In the genomic region with DNA sequence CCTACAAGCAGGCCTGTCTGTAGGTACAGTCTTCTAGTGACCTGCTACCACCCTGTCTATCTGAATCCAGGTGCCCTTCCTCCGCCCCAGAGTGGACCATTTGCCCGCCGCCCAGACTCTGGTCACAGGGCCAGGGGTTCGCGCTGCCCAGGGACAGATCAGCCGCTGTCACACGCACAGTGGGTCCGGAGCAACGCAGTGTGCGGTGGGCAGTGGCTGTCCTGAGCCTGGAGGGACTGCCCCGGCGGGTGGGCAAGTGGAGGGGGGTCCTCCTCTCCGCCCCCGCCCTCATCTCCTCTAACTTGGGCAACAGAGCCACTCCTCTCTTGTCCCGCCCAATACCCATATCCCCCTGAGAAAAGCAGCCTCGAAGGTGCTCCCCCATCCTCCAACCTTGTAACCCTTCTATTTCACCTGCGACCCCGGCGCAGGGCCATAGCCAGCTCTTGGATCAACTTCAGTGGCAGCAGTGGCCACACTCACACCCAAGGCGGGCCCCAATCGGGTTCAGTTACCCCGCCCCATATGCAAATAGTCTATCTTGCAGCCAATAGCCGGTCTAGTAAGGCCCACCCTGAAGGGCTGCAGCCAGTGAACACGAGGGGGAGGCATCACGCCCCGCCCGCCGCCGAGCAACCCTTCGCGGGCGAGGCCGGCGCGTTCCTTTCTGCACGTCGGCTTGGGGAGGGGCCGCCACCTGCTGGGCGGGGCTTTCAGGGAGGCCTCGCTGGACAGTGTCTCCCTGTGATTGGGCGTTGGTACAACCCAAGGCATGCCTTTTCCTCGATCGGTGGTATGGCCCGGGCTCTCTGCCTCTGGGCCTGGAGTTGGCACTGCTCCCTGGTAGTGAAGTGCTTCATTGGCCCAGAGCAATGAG, we compare ENCODE assay signal across 8 mouse cellular contexts. TPM values are rescaled to one million over a fixed set of nuclear protein-coding genes. Genes with fewer than 3 reads are reported as not detected.
DNase-seq lines count a peak whose midpoint lies in the region; ATAC-seq and TF ChIP-seq lines count a peak whose summit lies in the region.

No protein-coding gene starts in this region.

- peak; percentile 98 for ATAC-seq in G1E (ENCODE audit: extremely low read depth, insufficient number of reproducible peaks, low FRiP score, poor library complexity, severe bottlenecking)
- peak; percentile 99 for ATAC-seq in forebrain, postnatal 0 days
- ATAC-seq in lung, embryonic 15.5 days (ENCODE audit: borderline replicate concordance, extremely low read depth, low FRiP score, low TSS enrichment): peak; percentile 95

- H3K4me2 ChIP-seq in forebrain, postnatal 0 days (ENCODE audit: low read depth): peak overlapping the region; percentile 71
- peak overlapping the region; percentile 89 for H3K4me2 ChIP-seq in lung, embryonic 15.5 days

- peak overlapping the region; percentile 53 for H3K9ac ChIP-seq in forebrain, postnatal 0 days
- peak overlapping the region; percentile 58 for H3K9ac ChIP-seq in lung, embryonic 15.5 days

- no peak overlapping the region for H3K27ac ChIP-seq in forebrain, postnatal 0 days (ENCODE audit: low read depth, low read length)
- peak overlapping the region; percentile 83 for H3K27ac ChIP-seq in lung, embryonic 15.5 days

- no peaks in the 10 kb centered on the region for H3K9me3 ChIP-seq in G1E (replicated peaks)
- no peaks in the 10 kb centered on the region for H3K9me3 ChIP-seq in forebrain, postnatal 0 days (ENCODE audit: low read length)
- H3K9me3 ChIP-seq in lung, embryonic 15.5 days: no peaks in the 10 kb centered on the region

- peaks cover 63% of the 10 kb centered on the region for H3K4me1 ChIP-seq in G1E (ENCODE audit: insufficient read depth, low read depth, low read length)
- H3K4me1 ChIP-seq in forebrain, postnatal 0 days (ENCODE audit: insufficient read depth): peaks cover 5% of the 10 kb centered on the region; the same call in 1 of the 2 replicates
- peaks cover 28% of the 10 kb centered on the region for H3K4me1 ChIP-seq in lung, embryonic 15.5 days

- peak overlapping the region; percentile 99 for H3K4me3 ChIP-seq in G1E (ENCODE audit: low read depth, low read length)
- peak overlapping the region; percentile 42 for H3K4me3 ChIP-seq in forebrain, postnatal 0 days (ENCODE audit: low read depth, low read length)
- H3K4me3 ChIP-seq in lung, embryonic 15.5 days: peak overlapping the region; percentile 53

- TF ChIP-seq CTCF in G1E (IDR thresholded peaks at IDR 0.05; ENCODE audit: low read depth, low read length): no peak
- TF ChIP-seq CTCF in forebrain, postnatal 0 days (IDR thresholded peaks at IDR 0.05; ENCODE audit: low read depth): peak; percentile 38

- H3K36me3 ChIP-seq in G1E (replicated peaks): peaks cover 46% of the 10 kb centered on the region
- no peaks in the 10 kb centered on the region; the same call in 1 of the 2 replicates for H3K36me3 ChIP-seq in forebrain, postnatal 0 days (ENCODE audit: insufficient read depth)
- H3K36me3 ChIP-seq in lung, embryonic 15.5 days: no peaks in the 10 kb centered on the region

- 3% methylated on average over 44 of the region's 44 CpGs for WGBS in forebrain, postnatal 0 days
- WGBS in lung, embryonic 15.5 days: 5% methylated on average over 44 of the region's 44 CpGs

- peak; percentile 95 for DNase-seq in G1E (ENCODE audit: low spot score)
- peak; percentile 86 to 92 for DNase-seq in cerebellum, adult 18-20 months
- peak; percentile 95 for DNase-seq in forebrain, postnatal 0 days
- peak; percentile 98 for DNase-seq in heart, postnatal 4 days
- peak; percentile 92 to 94 for DNase-seq in layer of hippocampus, adult 8-10 months (ENCODE audit: low spot score in 2 of 2)
- DNase-seq in ovary, adult 18-20 months (ENCODE audit: low spot score): peak; percentile 98
- peak; percentile 96 for DNase-seq in thymus, postnatal 0 days (ENCODE audit: low spot score)

- no peaks in the 10 kb centered on the region for H3K27me3 ChIP-seq in G1E (ENCODE audit: insufficient read depth, low read length)
- no peaks in the 10 kb centered on the region for H3K27me3 ChIP-seq in forebrain, postnatal 0 days (ENCODE audit: insufficient read depth, low read length)
- H3K27me3 ChIP-seq in lung, embryonic 15.5 days: no peaks in the 10 kb centered on the region

RNA-seq across cellular contexts. Expression of a gene that starts 5.8 kb away (rescaled TPM):
- 15.6 and 51.8 TPM in 2 replicates for total RNA-seq in G1E (2014; fragmentation: Nextera tagmentation)
- 4.9 and 8.9 TPM in 2 replicates for total RNA-seq in G1E (2017)
- 14.1 and 16.8 TPM in 2 replicates for polyA plus RNA-seq in G1E (2012)
- total RNA-seq in forebrain, postnatal 0 days (2014; rRNA removed): 13.3 and 15.8 TPM in 2 replicates
- 15.6 and 19.1 TPM in 2 replicates for polyA plus RNA-seq in forebrain, postnatal 0 days (2015; fragmentation: Nextera tagmentation; extraction: Ambion mirVana)
- 1 to 10 TPM; 4.1 to 6.1 TPM for total RNA-seq in heart, postnatal 4 days (2021)
- total RNA-seq in layer of hippocampus, adult 8-10 months (2022): 1 to 10 TPM in 2 of 4 experiments, under 1 TPM in 2; 0.71 to 2.0 (median 1.00) TPM
- 59.7 and 62.6 TPM in 2 replicates for polyA plus RNA-seq in lung, embryonic 15.5 days (2015; fragmentation: Nextera tagmentation; extraction: Ambion mirVana)
- polyA plus RNA-seq in thymus, postnatal 0 days (2015; fragmentation: Nextera tagmentation; extraction: Ambion mirVana): 19.7 and 20.6 TPM in 2 replicates

RNA-seq across cellular contexts. Expression of a gene that starts 7.1 kb away (rescaled TPM):
- 73.1 and 77.4 TPM in 2 replicates for total RNA-seq in G1E (2014; fragmentation: Nextera tagmentation)
- total RNA-seq in G1E (2017): 45.1 and 61.4 TPM in 2 replicates
- 159 and 173 TPM in 2 replicates for polyA plus RNA-seq in G1E (2012)
- 50.2 and 53.8 TPM in 2 replicates for total RNA-seq in forebrain, postnatal 0 days (2014; rRNA removed)
- 26.1 and 35.8 TPM in 2 replicates for polyA plus RNA-seq in forebrain, postnatal 0 days (2015; fragmentation: Nextera tagmentation; extraction: Ambion mirVana)
- 10 to 100 TPM; 44.3 to 52.2 TPM for total RNA-seq in heart, postnatal 4 days (2021)
- 10 to 100 TPM; 68.4 to 95.2 (median 79.3) TPM for total RNA-seq in layer of hippocampus, adult 8-10 months (2022)
- polyA plus RNA-seq in lung, embryonic 15.5 days (2015; fragmentation: Nextera tagmentation; extraction: Ambion mirVana): 71.8 and 71.9 TPM in 2 replicates
- 63.0 and 67.4 TPM in 2 replicates for polyA plus RNA-seq in thymus, postnatal 0 days (2015; fragmentation: Nextera tagmentation; extraction: Ambion mirVana)

RNA-seq across cellular contexts. Expression of a gene that starts 7.6 kb away (rescaled TPM):
- total RNA-seq in G1E (2014; fragmentation: Nextera tagmentation) (1.6 and 2.2 TPM in 2 replicates), G1E (2017) (0.52 and 0.93 TPM in 2 replicates)
- 0.42 and 0.49 TPM in 2 replicates for polyA plus RNA-seq in G1E (2012)
- 0.62 TPM in 1 of 2 replicates, not detected in the other for total RNA-seq in forebrain, postnatal 0 days (2014; rRNA removed)
- 0.15 and 0.33 TPM in 2 replicates for polyA plus RNA-seq in forebrain, postnatal 0 days (2015; fragmentation: Nextera tagmentation; extraction: Ambion mirVana)
- not detected for total RNA-seq in heart, postnatal 4 days (2021)
- total RNA-seq in layer of hippocampus, adult 8-10 months (2022): not detected
- polyA plus RNA-seq in lung, embryonic 15.5 days (2015; fragmentation: Nextera tagmentation; extraction: Ambion mirVana): 1.1 and 1.3 TPM in 2 replicates
- 1.1 and 1.8 TPM in 2 replicates for polyA plus RNA-seq in thymus, postnatal 0 days (2015; fragmentation: Nextera tagmentation; extraction: Ambion mirVana)

RNA-seq across cellular contexts. Expression of a gene that starts 27.5 kb away (rescaled TPM):
- total RNA-seq in G1E (2014; fragmentation: Nextera tagmentation): 2.3 and 2.8 TPM in 2 replicates
- 1.3 and 2.7 TPM in 2 replicates for total RNA-seq in G1E (2017)
- polyA plus RNA-seq in G1E (2012): 3.3 and 4.0 TPM in 2 replicates
- 11.1 and 11.7 TPM in 2 replicates for total RNA-seq in forebrain, postnatal 0 days (2014; rRNA removed)
- polyA plus RNA-seq in forebrain, postnatal 0 days (2015; fragmentation: Nextera tagmentation; extraction: Ambion mirVana): 10.2 and 10.7 TPM in 2 replicates
- total RNA-seq in heart, postnatal 4 days (2021): 1 to 10 TPM; 4.3 to 4.5 TPM
- total RNA-seq in layer of hippocampus, adult 8-10 months (2022): 1 to 10 TPM; 3.6 to 5.6 (median 5.1) TPM
- polyA plus RNA-seq in lung, embryonic 15.5 days (2015; fragmentation: Nextera tagmentation; extraction: Ambion mirVana): 5.8 and 6.9 TPM in 2 replicates
- 2.5 and 2.9 TPM in 2 replicates for polyA plus RNA-seq in thymus, postnatal 0 days (2015; fragmentation: Nextera tagmentation; extraction: Ambion mirVana)

RNA-seq across cellular contexts. Expression of a gene that starts 27.7 kb away (rescaled TPM):
- total RNA-seq in G1E (2014; fragmentation: Nextera tagmentation) (30.3 and 32.7 TPM in 2 replicates), G1E (2017) (29.3 and 31.5 TPM in 2 replicates)
- 31.1 and 38.9 TPM in 2 replicates for polyA plus RNA-seq in G1E (2012)
- total RNA-seq in forebrain, postnatal 0 days (2014; rRNA removed): 103 and 149 TPM in 2 replicates
- 198 and 199 TPM in 2 replicates for polyA plus RNA-seq in forebrain, postnatal 0 days (2015; fragmentation: Nextera tagmentation; extraction: Ambion mirVana)
- total RNA-seq in heart, postnatal 4 days (2021): 100 to 1,000 TPM; 105 to 119 TPM
- 100 to 1,000 TPM; 181 to 211 (median 191) TPM for total RNA-seq in layer of hippocampus, adult 8-10 months (2022)
- polyA plus RNA-seq in lung, embryonic 15.5 days (2015; fragmentation: Nextera tagmentation; extraction: Ambion mirVana): 99.9 and 102 TPM in 2 replicates
- polyA plus RNA-seq in thymus, postnatal 0 days (2015; fragmentation: Nextera tagmentation; extraction: Ambion mirVana): 58.8 and 66.5 TPM in 2 replicates

Comparison
In these comparisons a context has a peak if more than half of its experiments do, and no peak if none do; other contexts are left out.
1. H3K4me3 ChIP-seq: peak in every context shown above with its lines; median percentile 99 in G1E; 53 in lung, embryonic 15.5 days; 42 in forebrain, postnatal 0 days.